Mouse (Mus musculus) gonadal fat pad, adult 2 months (tissue): ENCODE measurements around the gene Slc32a1. TPM values are rescaled to one million over a fixed set of nuclear protein-coding genes. Genes with fewer than 3 reads are reported as not detected.

Experiments used
- DNase-seq: peaks from one replicate; pipeline ENCODE4 v3.0.0-alpha.2; 2012; ENCODE audit warnings: low read depth
- polyA plus RNA-seq: library from polyadenylated mRNA; depleted of rRNA; stranded (reverse); fragments of >200 nt; gene quantifications from 2 replicates; pipeline ENCODE4 v1.2.3, GENCODE M21; 2012; rRNA removed

The Slc32a1 gene
- polyA plus RNA-seq = not detected in 2 replicates

- no peak for DNase-seq
Measured at GRCm38 (mm10) chr2:158610488-158611325, at the start of gene Slc32a1. Gene Slc32a1, plus strand, starts transcription at chr2:158610767.

GRCm38 (mm10) chr2:158560801-158561200 lies 49.8 kb upstream of the Slc32a1 start:
- no peak for DNase-seq

GRCm38 (mm10) chr2:158561371-158562144 lies 49.0 kb upstream of the Slc32a1 start:
- no peak for DNase-seq

GRCm38 (mm10) chr2:158570421-158571081 lies 40.0 kb upstream of the Slc32a1 start:
- DNase-seq = no peak

- DNase-seq = no peak
Measured at GRCm38 (mm10) chr2:158579979-158580378, 30.6 kb upstream of the Slc32a1 start.

GRCm38 (mm10) chr2:158584621-158585358 lies 25.8 kb upstream of the Slc32a1 start:
- DNase-seq = peak; percentile 1

- no peak for DNase-seq
Measured at GRCm38 (mm10) chr2:158588524-158589271, 21.9 kb upstream of the Slc32a1 start.

GRCm38 (mm10) chr2:158590495-158590894 lies 20.1 kb upstream of the Slc32a1 start:
- no peak for DNase-seq

GRCm38 (mm10) chr2:158591286-158591685 lies 19.3 kb upstream of the Slc32a1 start:
- no peak for DNase-seq

GRCm38 (mm10) chr2:158593371-158593770 lies 17.2 kb upstream of the Slc32a1 start:
- no peak for DNase-seq

GRCm38 (mm10) chr2:158595103-158595502 lies 15.5 kb upstream of the Slc32a1 start:
- DNase-seq = no peak

GRCm38 (mm10) chr2:158595577-158595976 lies 15.0 kb upstream of the Slc32a1 start:
- DNase-seq = no peak

GRCm38 (mm10) chr2:158596803-158597202 lies 13.8 kb upstream of the Slc32a1 start:
- DNase-seq = no peak

- no peak for DNase-seq
Measured at GRCm38 (mm10) chr2:158600517-158600916, 10.1 kb upstream of the Slc32a1 start.

- no peak for DNase-seq
Measured at GRCm38 (mm10) chr2:158601326-158601725, 9.2 kb upstream of the Slc32a1 start.

- DNase-seq = no peak
Measured at GRCm38 (mm10) chr2:158602663-158603062, 7.9 kb upstream of the Slc32a1 start.

- no peak for DNase-seq
Measured at GRCm38 (mm10) chr2:158606511-158606964, 4.0 kb upstream of the Slc32a1 start.

- no peak for DNase-seq
Measured at GRCm38 (mm10) chr2:158609681-158610080, 886 bp upstream of the Slc32a1 start.

GRCm38 (mm10) chr2:158611326-158611719 lies 756 bp downstream of the Slc32a1 start:
- DNase-seq = no peak
